ENCODE assay signal across 1 mouse cellular context in the genomic region with DNA sequence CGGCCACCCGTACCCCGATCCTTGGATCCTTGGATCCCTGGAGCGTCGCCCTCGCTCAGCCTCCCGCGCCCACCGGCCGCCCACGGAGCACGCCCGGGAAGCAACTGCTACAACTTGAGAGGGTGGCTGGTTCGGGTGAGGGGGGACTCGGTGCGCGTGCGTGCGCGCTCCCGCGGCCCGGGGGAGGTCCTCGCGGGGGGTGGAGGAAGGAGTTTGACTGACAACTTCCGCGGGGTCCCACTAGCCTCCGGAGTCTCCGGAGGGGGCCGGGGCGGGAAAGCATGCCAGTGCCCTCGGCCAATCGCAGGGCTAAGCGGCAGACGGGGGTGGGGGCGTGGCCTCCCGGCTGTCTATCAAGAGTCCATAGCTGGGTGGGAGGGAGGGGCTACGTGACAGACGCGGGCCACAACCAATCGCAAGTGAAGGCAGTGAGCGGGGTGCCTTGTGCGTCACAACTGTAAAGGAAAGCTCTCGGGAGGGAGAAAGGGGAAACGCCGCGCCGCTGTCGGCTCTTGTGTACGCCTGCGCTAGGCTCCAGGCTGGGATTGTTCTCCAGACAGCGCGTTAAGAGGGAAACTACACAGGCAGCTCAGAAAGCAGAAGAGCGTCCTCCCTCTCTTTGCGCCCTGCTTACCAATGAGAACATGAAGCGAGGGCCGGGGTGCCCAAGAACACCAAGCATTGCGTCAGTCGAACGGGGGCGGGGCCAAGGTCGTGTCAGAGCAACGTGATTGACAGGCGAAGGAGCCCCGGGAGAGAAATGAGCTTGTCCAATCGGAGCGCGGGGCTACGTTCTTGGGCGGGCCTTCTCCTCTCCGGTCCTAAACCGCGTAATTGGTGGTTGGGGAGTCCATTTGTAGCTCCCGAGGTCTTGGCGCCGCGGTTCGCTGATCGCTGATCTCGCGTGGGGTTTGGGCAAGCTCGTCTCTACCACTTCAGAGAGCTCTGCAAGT.
TF ChIP-seq lines count a peak whose summit lies in the region.

No protein-coding gene starts in this region.

TF ChIP-seq in CH12.LX, 34 proteins besides CTCF, POLR2A, EP300 and RAD21 (continued from another document):
- TF ChIP-seq HCFC1 (IDR thresholded peaks at IDR 0.05; ENCODE audit: low read depth, low read length): peak; percentile 50
- TF ChIP-seq ELF1 (IDR thresholded peaks at IDR 0.05; ENCODE audit: low read depth, low read length): peak; percentile 35
- no peak for TF ChIP-seq JUN (IDR thresholded peaks at IDR 0.05; ENCODE audit: insufficient read depth, low read depth, low read length)
- TF ChIP-seq CHD2 (IDR thresholded peaks at IDR 0.05; ENCODE audit: low read length): peak; percentile 7; the same call in 1 of the 2 replicates
- peak; percentile 81 for TF ChIP-seq ZMIZ1 (IDR thresholded peaks at IDR 0.05; ENCODE audit: low read depth, low read length)
- TF ChIP-seq ZC3H11A (IDR thresholded peaks at IDR 0.05; ENCODE audit: low read depth, low read length): no peak
- TF ChIP-seq MAZ (IDR thresholded peaks at IDR 0.05; ENCODE audit: low read depth, low read length): peak; percentile 84
- TF ChIP-seq MEF2A (IDR thresholded peaks at IDR 0.05; ENCODE audit: borderline replicate concordance, low read depth, low read length): peak; percentile 47
- TF ChIP-seq TBP (conservative IDR thresholded peaks at IDR 0.05; ENCODE audit: low read depth, low read length): peak; percentile 79
- TF ChIP-seq E2F4 (IDR thresholded peaks at IDR 0.05; ENCODE audit: insufficient replicate concordance, low read depth, low read length): peak; percentile 67; the same call in 1 of the 2 replicates
- peak; percentile 82 for TF ChIP-seq NELFE (IDR thresholded peaks at IDR 0.05; ENCODE audit: low read depth, low read length)
- TF ChIP-seq POLR2AphosphoS2 (IDR thresholded peaks at IDR 0.05; ENCODE audit: low read depth, low read length): peak; percentile 84; the same call in 1 of the 2 replicates
- no peak for TF ChIP-seq USF2 (conservative IDR thresholded peaks at IDR 0.05; ENCODE audit: low read depth, low read length)
- no peak for TF ChIP-seq GABPA (IDR thresholded peaks at IDR 0.05; ENCODE audit: insufficient replicate concordance, low read depth, low read length)
- TF ChIP-seq KAT2A (IDR thresholded peaks at IDR 0.05; ENCODE audit: insufficient replicate concordance, low read length): no peak
- peak; percentile 85 for TF ChIP-seq SIN3A (IDR thresholded peaks at IDR 0.05; ENCODE audit: low read length)
- no peak for TF ChIP-seq JUND (conservative IDR thresholded peaks at IDR 0.05; ENCODE audit: low read depth, low read length)
- peak; percentile 73 for TF ChIP-seq MYC (IDR thresholded peaks at IDR 0.05; ENCODE audit: low read depth, low read length)
- peak; percentile 70 for TF ChIP-seq MXI1 (IDR thresholded peaks at IDR 0.05; ENCODE audit: low read depth, low read length)
- TF ChIP-seq IRF4 (IDR thresholded peaks at IDR 0.05; ENCODE audit: low read depth, low read length): peak; percentile 10; the same call in 1 of the 2 replicates
- peak; percentile 59 for TF ChIP-seq MAX (IDR thresholded peaks at IDR 0.05; ENCODE audit: low read length)
- no peak for TF ChIP-seq UBTF (IDR thresholded peaks at IDR 0.05; ENCODE audit: low read depth, low read length)
